8 mouse cellular contexts compared by ENCODE assay signal in genomic region chr2:154426188-154426904, GRCm38 (mm10). TPM values are rescaled to one million over a fixed set of nuclear protein-coding genes. Genes with fewer than 3 reads are reported as not detected.
DNase-seq lines count a peak whose midpoint lies in the region; ATAC-seq lines count a peak whose summit lies in the region.

No protein-coding gene starts in this region.

- H3K27me3 ChIP-seq in intestine, embryonic 15.5 days (replicated peaks) = no peaks in the 10 kb centered on the region
- H3K27me3 ChIP-seq in neural tube, embryonic 13.5 days = no peaks in the 10 kb centered on the region

- peak overlapping the region; percentile 38 for H3K4me3 ChIP-seq in intestine, embryonic 15.5 days (replicated peaks)
- peak overlapping the region; percentile 37 for H3K4me3 ChIP-seq in neural tube, embryonic 13.5 days

- 0 out of 2 replicates have a peak, but pooled peaks have one; percentile 24 for ATAC-seq in intestine, embryonic 15.5 days
- ATAC-seq in neural tube, embryonic 13.5 days (ENCODE audit: low read depth) = peak; percentile 86

- H3K9ac ChIP-seq in intestine, embryonic 15.5 days = peak overlapping the region; percentile 56
- peak overlapping the region; percentile 70 for H3K9ac ChIP-seq in neural tube, embryonic 13.5 days

- peak; percentile 25 to 44 for DNase-seq in layer of hippocampus, postnatal 10 days (ENCODE audit: low spot score in 2 of 2)
- DNase-seq in layer of hippocampus, postnatal 14 days (ENCODE audit: low spot score in 2 of 2) = no peak
- peak; percentile 65 for DNase-seq in embryo, embryonic 9.5 days (ENCODE audit: extremely low spot score)
- no peak for DNase-seq in adrenal gland, adult (ENCODE audit: inconsistent age in 2 of 2, low spot score in 1 of 2)
- no peak for DNase-seq in spleen, postnatal 36 days (ENCODE audit: low spot score in 2 of 2)
- no peak for DNase-seq in adrenal gland, postnatal 10 days

- H3K27ac ChIP-seq in intestine, embryonic 15.5 days = no peak overlapping the region
- H3K27ac ChIP-seq in neural tube, embryonic 13.5 days (replicated peaks) = peak overlapping the region; percentile 91

- 14% methylated on average over 24 of the region's 25 CpGs for WGBS in intestine, embryonic 15.5 days
- WGBS in neural tube, embryonic 13.5 days = 1% methylated on average over 25 of the region's 25 CpGs

- H3K9me3 ChIP-seq in intestine, embryonic 15.5 days = no peaks in the 10 kb centered on the region
- 0 out of 2 replicates have a peak, but pooled peaks cover 4% of the 10 kb centered on the region for H3K9me3 ChIP-seq in neural tube, embryonic 13.5 days

- no peaks in the 10 kb centered on the region for H3K36me3 ChIP-seq in intestine, embryonic 15.5 days
- no peaks in the 10 kb centered on the region for H3K36me3 ChIP-seq in neural tube, embryonic 13.5 days

- H3K4me1 ChIP-seq in intestine, embryonic 15.5 days (replicated peaks) = peaks cover 3% of the 10 kb centered on the region; the same call in 1 of the 2 replicates
- H3K4me1 ChIP-seq in neural tube, embryonic 13.5 days (replicated peaks) = peaks cover 32% of the 10 kb centered on the region

- H3K4me2 ChIP-seq in intestine, embryonic 15.5 days (replicated peaks) = peak overlapping the region; percentile 72
- peak overlapping the region; percentile 60 for H3K4me2 ChIP-seq in neural tube, embryonic 13.5 days

RNA-seq across cellular contexts. Expression of gene Cbfa2t2, which starts 9.9 kb away (rescaled TPM):
- 10 to 100 TPM; 43.6 to 60.6 TPM for total RNA-seq in layer of hippocampus, postnatal 10 days (2021)
- total RNA-seq in layer of hippocampus, postnatal 14 days (2021) = 10 to 100 TPM; 43.3 to 50.4 TPM
- polyA plus RNA-seq in intestine, embryonic 15.5 days (2015; fragmentation: Nextera tagmentation; extraction: Ambion mirVana) = 25.4 and 26.3 TPM in 2 replicates
- 49.4 and 50.8 TPM in 2 replicates for polyA plus RNA-seq in neural tube, embryonic 13.5 days (2015; fragmentation: Nextera tagmentation; extraction: Ambion mirVana)
- total RNA-seq in adrenal gland, postnatal 10 days (2021) = 10 to 100 TPM; 23.9 to 35.6 TPM

RNA-seq across cellular contexts. Expression of gene Snta1, which starts 18.4 kb away (rescaled TPM):
- 10 to 100 TPM; 40.6 to 41.3 TPM for total RNA-seq in layer of hippocampus, postnatal 10 days (2021)
- total RNA-seq in layer of hippocampus, postnatal 14 days (2021) = 10 to 100 TPM; 43.6 to 47.1 TPM
- 4.6 and 5.0 TPM in 2 replicates for polyA plus RNA-seq in intestine, embryonic 15.5 days (2015; fragmentation: Nextera tagmentation; extraction: Ambion mirVana)
- 6.6 and 7.7 TPM in 2 replicates for polyA plus RNA-seq in neural tube, embryonic 13.5 days (2015; fragmentation: Nextera tagmentation; extraction: Ambion mirVana)
- total RNA-seq in adrenal gland, postnatal 10 days (2021) = 10 to 100 TPM; 29.0 to 31.9 TPM

RNA-seq across cellular contexts. Expression of gene Cdk5rap1, which starts 53.5 kb away (rescaled TPM):
- total RNA-seq in layer of hippocampus, postnatal 10 days (2021) = 10 to 100 TPM; 11.9 to 16.1 TPM
- total RNA-seq in layer of hippocampus, postnatal 14 days (2021) = 10 to 100 TPM; 14.4 to 16.0 TPM
- 16.9 and 18.1 TPM in 2 replicates for polyA plus RNA-seq in intestine, embryonic 15.5 days (2015; fragmentation: Nextera tagmentation; extraction: Ambion mirVana)
- polyA plus RNA-seq in neural tube, embryonic 13.5 days (2015; fragmentation: Nextera tagmentation; extraction: Ambion mirVana) = 15.2 and 15.7 TPM in 2 replicates
- total RNA-seq in adrenal gland, postnatal 10 days (2021) = 10 to 100 TPM; 14.4 to 19.7 TPM

Comparison
In these comparisons a context has a peak if more than half of its experiments do, and no peak if none do; other contexts are left out.
1. DNase-seq: peak in layer of hippocampus, postnatal 10 days (2 of 2) and embryo, embryonic 9.5 days (single experiment); none in layer of hippocampus, postnatal 14 days (0 of 2), adrenal gland, adult (0 of 2), spleen, postnatal 36 days (0 of 2) and adrenal gland, postnatal 10 days (single experiment).